Mouse (Mus musculus) heart, postnatal 14 days (tissue): ENCODE measurements at regions not wholly inside any gene's neighbourhood (a gene's known extent, or its start where the extent isn't known, plus 50 kb on each side); places are given as distances from the start of the nearest gene placed in this dataset.

Source experiments
- DNase-seq, 2 experiments: peaks; one replicate each; pipeline ENCODE4 v3.0.0; 2021 to 2022
- intact Hi-C: fragments of 180-260 bp; cut with DNase I; formaldehyde crosslinking; loops from one replicate; pipeline ENCODE4 v1.15.1; 2025

GRCm38 (mm10) chr11:111774108-111774679 lies 708.2 kb downstream of the Kcnj2 start:
- DNase-seq: no peak
- intact Hi-C loops: no loop called here

GRCm38 (mm10) chr11:111781321-111781720 lies 715.4 kb downstream of the Kcnj2 start:
- intact Hi-C loops: no loop called here
- peak in 1 of 2 experiments; percentile 2 for DNase-seq

- DNase-seq: no peak
- intact Hi-C loops: no loop called here
Observed at GRCm38 (mm10) chr11:111791267-111791926, 725.4 kb downstream of the Kcnj2 start.

GRCm38 (mm10) chr11:111801033-111801432 lies 735.1 kb downstream of the Kcnj2 start:
- intact Hi-C loops: no loop called here
- DNase-seq: no peak

GRCm38 (mm10) chr11:111816176-111816775 lies 750.3 kb downstream of the Kcnj2 start:
- no peak for DNase-seq
- intact Hi-C loops: no loop called here

GRCm38 (mm10) chr11:111818124-111818523 lies 752.2 kb downstream of the Kcnj2 start:
- intact Hi-C loops: no loop called here
- peak in 1 of 2 experiments; percentile 5 for DNase-seq

GRCm38 (mm10) chr11:111820356-111820755 lies 754.4 kb downstream of the Kcnj2 start:
- intact Hi-C loops: no loop called here
- DNase-seq: no peak

- intact Hi-C loops: no loop called here
- no peak for DNase-seq
Observed at GRCm38 (mm10) chr11:111828455-111828854, 762.5 kb downstream of the Kcnj2 start.

GRCm38 (mm10) chr11:111838996-111839395 lies 773.0 kb downstream of the Kcnj2 start:
- intact Hi-C loops: no loop called here
- DNase-seq: peak; percentile 27 to 28

- intact Hi-C loops: no loop called here
- no peak for DNase-seq
Observed at GRCm38 (mm10) chr11:111843728-111844258, 777.8 kb downstream of the Kcnj2 start.

GRCm38 (mm10) chr11:111844382-111845027 lies 778.5 kb downstream of the Kcnj2 start:
- DNase-seq: no peak

GRCm38 (mm10) chr11:111857288-111857687 lies 791.3 kb downstream of the Kcnj2 start:
- no peak for DNase-seq
- intact Hi-C loops: no loop called here

More at GRCm38 (mm10) chr11:111844382-111845027, 778.5 kb downstream of the Kcnj2 start:
- intact Hi-C loops: no loop called here

- no peak for DNase-seq
- intact Hi-C loops: no loop called here
Observed at GRCm38 (mm10) chr11:111858111-111858510, 792.1 kb downstream of the Kcnj2 start.

GRCm38 (mm10) chr11:111865143-111865542 lies 799.2 kb downstream of the Kcnj2 start:
- intact Hi-C loops: no loop called here
- no peak for DNase-seq

- DNase-seq: no peak
- intact Hi-C loops: no loop called here
Observed at GRCm38 (mm10) chr11:111875406-111875805, 809.4 kb downstream of the Kcnj2 start.

GRCm38 (mm10) chr11:111880146-111880545 lies 814.2 kb downstream of the Kcnj2 start:
- intact Hi-C loops: no loop called here
- DNase-seq: peak in 1 of 2 experiments; percentile 2

GRCm38 (mm10) chr11:111890026-111890425 lies 824.1 kb downstream of the Kcnj2 start:
- intact Hi-C loops: no loop called here
- no peak for DNase-seq

GRCm38 (mm10) chr11:111893861-111894260 lies 827.9 kb downstream of the Kcnj2 start:
- no peak for DNase-seq
- intact Hi-C loops: no loop called here

- intact Hi-C loops: no loop called here
- no peak for DNase-seq
Observed at GRCm38 (mm10) chr11:111895221-111896200, 829.5 kb downstream of the Kcnj2 start.

GRCm38 (mm10) chr11:111897001-111897400 lies 831.0 kb downstream of the Kcnj2 start:
- no peak for DNase-seq
- intact Hi-C loops: no loop called here
